Mouse (Mus musculus) cerebellum, postnatal 10 days (tissue): ENCODE data around the gene Psmc3.

ENCODE experiments used
- DNase-seq, 2 experiments: peaks; one replicate each; pipeline ENCODE4 v3.0.0; 2021; ENCODE audit warnings: mixed read lengths in 2 of 2

Psmc3 gene

DNA sequence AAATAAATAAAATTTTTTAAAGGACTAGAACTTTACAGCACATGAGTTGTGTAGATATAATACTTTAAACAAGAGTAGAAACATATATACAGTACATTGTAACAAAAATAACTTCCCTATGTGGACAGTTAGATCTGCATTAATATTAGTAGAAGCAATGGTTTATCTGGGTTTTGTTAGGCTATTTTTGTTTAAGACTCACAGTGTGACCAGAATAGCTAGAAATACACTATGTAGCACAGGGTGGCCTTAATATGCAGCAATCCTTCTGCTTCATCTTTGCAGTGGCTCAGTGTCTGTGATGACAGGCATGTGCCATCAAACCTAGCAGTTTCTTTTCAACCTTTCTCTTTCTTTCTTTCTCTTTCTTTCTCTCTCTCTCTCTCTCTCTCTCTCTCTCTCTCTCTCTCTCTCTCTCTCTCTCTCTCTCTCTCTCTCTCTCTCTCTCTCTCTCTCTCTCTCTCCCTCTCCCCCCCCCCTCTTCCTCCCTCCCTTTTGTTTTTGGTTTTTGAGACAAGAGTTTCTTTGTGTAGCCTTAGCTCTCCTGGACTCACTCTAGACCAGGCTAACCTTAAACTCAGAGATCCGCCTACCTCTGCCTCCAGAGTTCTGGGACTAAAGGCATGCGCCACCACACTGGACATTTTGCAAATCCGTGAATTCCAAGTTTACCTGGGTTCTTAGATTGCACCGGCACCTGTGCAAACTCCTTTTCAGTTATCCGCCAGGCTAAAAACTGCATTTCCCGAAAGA, 452 bp upstream of the Psmc3 start:
- DNase-seq: no peak

DNA sequence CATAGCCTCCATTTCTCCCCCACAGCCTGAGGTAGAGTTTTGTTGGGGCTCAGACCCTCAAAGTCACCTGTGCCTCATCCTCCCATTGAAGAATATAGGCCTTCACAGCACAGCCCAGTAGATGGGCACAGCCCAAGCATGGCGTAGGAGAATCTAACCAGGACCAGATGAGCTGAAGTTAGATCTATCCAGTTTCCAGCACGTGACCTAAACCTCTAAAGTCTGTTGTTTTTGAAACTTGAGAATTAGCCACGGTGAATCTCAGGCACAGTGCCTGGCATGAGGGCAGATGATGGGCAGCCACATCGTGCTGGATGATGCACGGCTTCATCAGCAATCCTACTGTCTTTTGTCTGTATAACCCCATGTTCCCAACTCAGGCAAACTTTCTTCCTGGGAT, 4.6 kb downstream of the Psmc3 start:
- DNase-seq: no peak

- DNase-seq: no peak
Measured at GRCm38 (mm10) chr2:91059376-91059775, 5.6 kb downstream of the Psmc3 start.

- DNase-seq: peak; percentile 63 to 66
Measured at GRCm38 (mm10) chr2:91060544-91061355, 6.9 kb downstream of the Psmc3 start.

GRCm38 (mm10) chr2:91061849-91062481, 8.2 kb downstream of the Psmc3 start:
- DNase-seq: no peak

DNA sequence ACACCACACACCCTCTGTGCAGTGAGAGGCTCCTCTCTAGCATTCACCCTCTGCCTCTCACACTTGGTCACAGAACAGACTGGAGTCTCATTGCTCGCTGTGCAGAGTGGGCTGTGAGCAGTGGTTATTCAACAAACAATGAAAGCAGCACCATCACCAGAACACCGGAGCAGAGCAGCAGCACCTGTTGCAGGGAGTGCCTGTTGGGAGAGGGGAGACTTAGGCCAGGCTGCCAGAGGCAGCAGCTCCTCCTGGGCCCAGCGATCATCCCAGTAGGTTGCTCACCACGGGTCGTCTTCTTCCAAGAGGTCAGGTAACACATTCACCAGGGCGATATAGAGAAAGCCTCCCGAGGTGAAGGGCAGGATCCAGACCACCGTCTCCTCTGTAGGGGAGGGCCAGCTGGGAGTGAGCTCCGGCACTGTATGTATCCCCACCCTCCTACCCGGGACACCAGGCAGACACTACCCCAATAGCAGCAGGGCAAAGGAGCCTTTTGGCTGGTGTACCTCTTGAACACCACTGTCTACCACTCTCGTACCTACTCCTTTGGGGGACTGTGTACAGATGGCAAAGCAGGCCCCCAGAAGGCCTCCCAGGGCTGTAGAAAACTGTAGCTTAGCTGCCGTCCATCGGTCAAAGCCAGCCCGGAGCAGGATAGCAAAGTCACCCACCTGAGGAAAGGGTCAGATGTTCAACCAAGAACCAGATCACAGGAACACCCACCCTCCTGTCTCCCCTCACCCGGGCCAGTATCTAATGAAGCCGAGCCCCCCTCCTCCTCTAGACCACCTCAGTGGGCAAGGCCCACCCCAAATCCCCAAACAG, 9.2 kb downstream of the Psmc3 start:
- DNase-seq: no peak

DNA sequence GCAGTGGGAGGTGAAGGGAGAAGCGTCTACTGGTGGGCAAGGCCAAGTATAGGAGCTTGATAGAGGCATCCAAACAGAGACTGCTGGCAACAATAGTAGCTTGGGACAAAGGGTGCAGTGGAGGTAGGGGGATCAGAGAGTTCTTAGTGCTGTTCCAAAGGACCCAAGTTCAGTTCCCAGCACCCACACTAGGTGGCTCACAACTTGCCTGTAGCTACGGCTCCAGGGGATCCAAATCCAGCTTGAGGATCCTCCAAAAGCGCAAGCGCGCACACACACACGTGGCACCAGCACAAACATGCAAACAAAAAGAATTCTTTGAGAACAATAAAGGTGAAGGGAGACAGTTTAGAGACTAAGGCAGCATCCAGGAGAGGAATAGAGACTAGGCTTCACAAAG, 10.4 kb downstream of the Psmc3 start:
- DNase-seq: no peak

GRCm38 (mm10) chr2:91065544-91065943, 11.7 kb downstream of the Psmc3 start:
- peak; percentile 80 to 84 for DNase-seq

- DNase-seq: peak; percentile 58 to 61
Measured at GRCm38 (mm10) chr2:91066455-91066854, 12.6 kb downstream of the Psmc3 start.

GRCm38 (mm10) chr2:91068162-91068871, 14.5 kb downstream of the Psmc3 start:
- no peak for DNase-seq

- peak in 1 of 2 experiments; percentile 39 for DNase-seq
Measured at GRCm38 (mm10) chr2:91068872-91069165, 15.0 kb downstream of the Psmc3 start.

DNA sequence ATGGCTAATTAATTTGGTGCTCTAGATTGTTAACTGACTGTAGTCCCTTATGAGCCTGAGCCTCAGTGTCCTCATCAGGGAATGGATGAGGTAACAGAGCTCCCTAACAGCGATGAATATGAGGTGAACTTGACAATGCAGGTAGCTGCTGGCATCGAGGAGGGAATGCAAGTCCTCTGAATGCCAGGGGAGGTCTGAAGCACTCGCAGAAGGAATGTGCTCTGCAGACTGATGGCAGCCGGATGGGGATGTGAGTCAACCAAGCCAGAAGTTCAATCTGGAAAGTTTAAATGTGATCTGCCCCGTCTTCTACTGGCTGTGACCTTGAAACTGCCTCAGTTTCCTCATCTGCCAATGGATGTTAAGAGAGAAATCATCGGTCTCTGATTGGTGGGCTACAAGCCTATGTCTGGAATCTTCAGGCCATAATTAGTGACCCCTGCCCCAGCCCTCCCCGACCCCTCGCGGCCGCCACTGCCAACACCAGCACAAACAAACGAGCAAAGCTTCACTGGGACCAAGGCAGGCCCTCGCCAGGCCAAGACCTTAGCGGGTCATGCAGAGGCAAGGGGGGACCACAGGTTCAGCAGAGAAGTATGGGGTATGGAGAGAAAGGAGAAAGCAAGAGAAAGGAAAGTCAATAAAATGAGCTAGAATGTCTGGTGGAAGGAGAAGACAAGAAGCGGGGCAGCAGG, 15.6 kb downstream of the Psmc3 start:
- peak; percentile 42 to 51 for DNase-seq

- peak; percentile 96 for DNase-seq
Measured at GRCm38 (mm10) chr2:91070076-91070800, 16.4 kb downstream of the Psmc3 start, which contains the start of gene Slc39a13. Slc39a13 (minus strand) TSS chr2:91070417.

GRCm38 (mm10) chr2:91071059-91071458, 17.2 kb downstream of the Psmc3 start:
- DNase-seq: no peak

DNA sequence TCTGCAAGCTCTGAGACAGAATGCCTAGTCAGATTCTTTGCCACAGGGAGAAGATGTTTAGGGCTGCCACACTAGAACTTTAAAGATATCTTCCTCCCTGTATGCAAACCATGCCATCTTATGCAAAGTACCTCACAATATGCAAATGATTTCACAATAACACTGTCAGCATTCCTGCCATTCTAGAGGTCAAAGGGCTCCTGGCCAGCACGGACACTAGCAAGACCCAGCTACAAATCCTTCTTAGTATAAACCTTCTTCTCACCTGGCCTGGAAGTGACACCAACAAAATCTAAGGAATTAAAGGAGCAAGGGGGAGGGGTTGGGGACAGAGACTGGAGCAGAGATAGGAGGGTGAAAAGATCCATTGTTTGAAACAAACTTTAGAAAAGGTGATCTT, 18.3 kb downstream of the Psmc3 start:
- no peak for DNase-seq

GRCm38 (mm10) chr2:91077957-91078313, 24.1 kb downstream of the Psmc3 start:
- no peak for DNase-seq

GRCm38 (mm10) chr2:91078314-91079025, 24.7 kb downstream of the Psmc3 start:
- DNase-seq: peak; percentile 45

- no peak for DNase-seq
Measured at GRCm38 (mm10) chr2:91079026-91079384, 25.2 kb downstream of the Psmc3 start.

GRCm38 (mm10) chr2:91080784-91081513, 27.1 kb downstream of the Psmc3 start:
- no peak for DNase-seq
